Mouse (Mus musculus): ENCODE results near the gene Bcar3. TPM values are rescaled to one million over a fixed set of nuclear protein-coding genes. Genes with fewer than 3 reads are reported as not detected.
"Not testable (repeated sequence)": the region's sequence is repeated elsewhere in the genome, so short reads cannot be mapped to it uniquely, and the experiment has no call there.

Bcar3 gene
- polyA plus RNA-seq, 1 experiment from 2014 or later = 33.8 TPM

DNA sequence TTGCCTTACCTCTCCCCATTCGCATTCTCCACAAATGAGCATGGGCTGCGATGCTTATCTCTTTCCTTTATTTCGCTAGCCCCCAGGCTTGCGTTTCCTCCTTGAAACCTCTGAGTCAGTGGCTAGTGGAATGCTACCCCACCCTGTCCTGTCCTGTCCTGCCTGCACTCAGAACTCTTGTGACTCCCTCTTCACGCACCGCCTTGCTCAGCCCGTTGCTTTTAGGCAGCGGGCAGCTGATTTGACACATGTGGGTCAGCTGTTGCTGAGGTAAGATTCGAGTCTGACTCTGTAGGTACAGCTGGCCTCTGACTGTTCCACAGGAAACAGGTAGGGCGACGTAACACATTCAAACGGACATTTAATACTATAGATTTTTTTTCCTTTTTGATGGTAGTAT, 97.9 kb downstream of the Bcar3 start:
- 58% methylated on average over 12 of the region's 12 CpGs for WGBS
- no peak for TF ChIP-seq CTCF (IDR thresholded peaks at IDR 0.05; ENCODE audit: low read depth)
- Histone ChIP-seq H3K27me3 (replicated peaks; ENCODE audit: control insufficient read depth, insufficient read depth, low read length) (no peaks in the 10 kb centered on the region), H3K4me2 (replicated peaks; ENCODE audit: low read depth) (no peak overlapping the region), H3K9ac (ENCODE audit: low read depth, low read length) (no peak overlapping the region), H3K36me3 (ENCODE audit: control insufficient read depth, insufficient read depth) (no peaks in the 10 kb centered on the region), H3K27ac (ENCODE audit: low read depth, low read length) (no peak overlapping the region), H3K4me3 (ENCODE audit: low read depth, low read length) (no peak overlapping the region), H3K4me1 (replicated peaks; ENCODE audit: control insufficient read depth, insufficient read depth, low read length) (no peaks in the 10 kb centered on the region), H3K9me3 (ENCODE audit: control insufficient read depth) (no peaks in the 10 kb centered on the region)
- no peak for ATAC-seq

DNA sequence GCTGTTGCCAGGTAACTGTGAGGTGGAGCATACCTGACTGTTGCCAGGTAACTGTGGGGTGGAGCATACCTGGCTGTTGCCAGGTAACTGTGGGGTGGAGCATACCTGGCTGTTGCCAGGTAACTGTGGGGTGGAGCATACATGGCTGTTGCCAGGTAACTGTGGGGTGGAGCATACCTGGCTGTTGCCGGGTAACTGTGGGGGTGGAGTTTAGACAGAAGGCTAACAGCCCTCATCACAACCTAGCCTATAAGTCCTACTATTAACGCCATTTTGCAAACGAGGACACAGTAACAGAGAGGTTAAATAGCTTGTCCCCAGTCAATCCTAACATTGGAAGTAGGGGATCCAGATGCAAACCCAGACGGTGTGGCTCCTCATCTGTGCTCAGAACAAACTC, 99.5 kb downstream of the Bcar3 start:
- 41% methylated on average over 4 of the region's 4 CpGs for WGBS
- not testable (repeated sequence) for H3K27ac ChIP-seq (ENCODE audit: low read depth, low read length); H3K4me1 ChIP-seq (replicated peaks; ENCODE audit: control insufficient read depth, insufficient read depth, low read length); ATAC-seq; H3K36me3 ChIP-seq (ENCODE audit: control insufficient read depth, insufficient read depth); H3K27me3 ChIP-seq (replicated peaks; ENCODE audit: control insufficient read depth, insufficient read depth, low read length); H3K4me2 ChIP-seq (replicated peaks; ENCODE audit: low read depth); H3K9me3 ChIP-seq (ENCODE audit: control insufficient read depth); H3K4me3 ChIP-seq (ENCODE audit: low read depth, low read length); H3K9ac ChIP-seq (ENCODE audit: low read depth, low read length)

DNA sequence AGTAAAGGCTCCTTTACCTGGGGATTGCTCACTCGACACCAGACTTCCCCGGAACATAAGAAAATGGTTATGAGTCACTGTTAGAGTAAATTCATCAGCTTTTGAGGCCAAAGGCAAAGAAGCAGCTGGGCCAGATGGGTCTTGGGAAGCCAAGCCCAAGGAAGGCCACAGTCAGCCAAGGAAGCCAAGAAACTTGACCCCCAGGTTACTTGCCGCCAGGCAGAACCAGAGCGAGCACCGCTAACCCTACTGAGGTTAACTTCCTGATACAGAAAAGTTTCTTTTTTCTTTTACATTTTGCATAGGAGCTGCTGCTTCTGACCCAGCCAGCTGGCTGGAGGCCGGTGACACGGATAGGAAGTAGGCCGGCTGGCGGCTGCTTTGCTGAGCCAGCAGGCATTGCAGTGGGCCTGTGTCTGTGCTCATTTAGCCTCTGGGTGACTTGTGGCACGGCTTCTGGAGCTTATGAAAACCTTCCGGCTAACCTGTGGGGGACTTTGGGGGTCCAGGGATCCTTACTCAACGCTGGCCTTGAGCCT, 100.0 kb downstream of the Bcar3 start:
- no peak overlapping the region; the same call in 1 of the 2 replicates for H3K27ac ChIP-seq (ENCODE audit: low read depth, low read length)
- no peak overlapping the region for H3K4me2 ChIP-seq (replicated peaks; ENCODE audit: low read depth)
- H3K9ac ChIP-seq (ENCODE audit: low read depth, low read length) = no peak overlapping the region
- H3K27me3 ChIP-seq (replicated peaks; ENCODE audit: control insufficient read depth, insufficient read depth, low read length) = no peaks in the 10 kb centered on the region
- no peak overlapping the region for H3K4me3 ChIP-seq (ENCODE audit: low read depth, low read length)
- WGBS = 81% methylated on average over 12 of the region's 12 CpGs
- no peak for TF ChIP-seq CTCF (IDR thresholded peaks at IDR 0.05; ENCODE audit: low read depth)
- H3K36me3 ChIP-seq (ENCODE audit: control insufficient read depth, insufficient read depth) = no peaks in the 10 kb centered on the region
- ATAC-seq = no peak
- no peaks in the 10 kb centered on the region for H3K9me3 ChIP-seq (ENCODE audit: control insufficient read depth)
- H3K4me1 ChIP-seq (replicated peaks; ENCODE audit: control insufficient read depth, insufficient read depth, low read length) = no peaks in the 10 kb centered on the region

DNA sequence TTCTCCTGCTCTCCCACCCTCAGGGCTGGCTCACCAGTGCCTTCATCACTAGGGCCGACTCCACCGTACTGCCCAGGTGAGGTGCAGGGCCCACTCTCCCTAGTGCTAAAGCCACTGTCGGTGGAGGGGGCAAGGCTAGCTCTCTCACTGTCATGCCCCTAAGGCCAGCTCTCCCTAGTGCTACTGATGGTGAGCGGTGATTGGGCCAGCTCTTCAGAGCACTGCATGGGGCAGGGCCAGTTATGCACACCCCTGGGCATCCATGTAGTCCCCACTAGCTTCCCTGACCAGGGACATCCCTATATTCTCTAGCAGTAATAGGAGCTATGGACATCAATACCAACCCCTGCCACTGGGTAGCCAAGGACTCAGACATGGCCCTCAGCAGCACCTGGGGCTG, 103.0 kb downstream of the Bcar3 start:
- WGBS = 96% methylated on average over 4 of the region's 4 CpGs
- no peaks in the 10 kb centered on the region for H3K9me3 ChIP-seq (ENCODE audit: control insufficient read depth)
- ATAC-seq = no peak
- no peaks in the 10 kb centered on the region for H3K4me1 ChIP-seq (replicated peaks; ENCODE audit: control insufficient read depth, insufficient read depth, low read length)
- no peaks in the 10 kb centered on the region for H3K27me3 ChIP-seq (replicated peaks; ENCODE audit: control insufficient read depth, insufficient read depth, low read length)
- no peak overlapping the region for H3K9ac ChIP-seq (ENCODE audit: low read depth, low read length)
- no peak overlapping the region for H3K4me3 ChIP-seq (ENCODE audit: low read depth, low read length)
- H3K27ac ChIP-seq (ENCODE audit: low read depth, low read length) = no peak overlapping the region
- TF ChIP-seq CTCF (IDR thresholded peaks at IDR 0.05; ENCODE audit: low read depth) = no peak
- no peak overlapping the region for H3K4me2 ChIP-seq (replicated peaks; ENCODE audit: low read depth)
- H3K36me3 ChIP-seq (ENCODE audit: control insufficient read depth, insufficient read depth) = no peaks in the 10 kb centered on the region

DNA sequence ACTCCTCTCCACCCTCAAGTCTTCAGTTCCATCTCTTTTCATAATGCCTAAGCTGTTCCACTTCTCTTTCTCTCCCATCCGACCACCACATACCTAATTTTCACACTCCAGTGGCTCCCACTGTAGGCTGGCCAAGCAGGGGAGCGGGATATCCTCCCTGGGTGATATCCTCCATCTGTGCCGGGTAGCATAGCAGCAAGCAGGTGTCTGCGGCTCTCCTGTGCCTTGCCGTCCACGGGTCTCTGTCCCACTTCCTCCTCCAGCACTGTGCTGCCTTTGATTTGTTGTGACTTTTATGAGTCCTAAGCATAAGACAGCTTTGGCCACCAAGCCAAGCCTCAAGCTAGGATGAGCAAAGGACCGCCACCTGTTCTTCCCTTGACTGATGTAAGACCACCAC, 103.5 kb downstream of the Bcar3 start:
- ATAC-seq = no peak
- 83% methylated on average over 7 of the region's 7 CpGs for WGBS
- H3K4me1 ChIP-seq (replicated peaks; ENCODE audit: control insufficient read depth, insufficient read depth, low read length) = no peaks in the 10 kb centered on the region
- H3K36me3 ChIP-seq (ENCODE audit: control insufficient read depth, insufficient read depth) = no peaks in the 10 kb centered on the region
- H3K9me3 ChIP-seq (ENCODE audit: control insufficient read depth) = no peaks in the 10 kb centered on the region
- no peak overlapping the region for H3K9ac ChIP-seq (ENCODE audit: low read depth, low read length)
- no peak overlapping the region for H3K4me2 ChIP-seq (replicated peaks; ENCODE audit: low read depth)
- H3K27me3 ChIP-seq (replicated peaks; ENCODE audit: control insufficient read depth, insufficient read depth, low read length) = no peaks in the 10 kb centered on the region
- H3K27ac ChIP-seq (ENCODE audit: low read depth, low read length) = no peak overlapping the region
- no peak for TF ChIP-seq CTCF (IDR thresholded peaks at IDR 0.05; ENCODE audit: low read depth)
- no peak overlapping the region for H3K4me3 ChIP-seq (ENCODE audit: low read depth, low read length)

DNA sequence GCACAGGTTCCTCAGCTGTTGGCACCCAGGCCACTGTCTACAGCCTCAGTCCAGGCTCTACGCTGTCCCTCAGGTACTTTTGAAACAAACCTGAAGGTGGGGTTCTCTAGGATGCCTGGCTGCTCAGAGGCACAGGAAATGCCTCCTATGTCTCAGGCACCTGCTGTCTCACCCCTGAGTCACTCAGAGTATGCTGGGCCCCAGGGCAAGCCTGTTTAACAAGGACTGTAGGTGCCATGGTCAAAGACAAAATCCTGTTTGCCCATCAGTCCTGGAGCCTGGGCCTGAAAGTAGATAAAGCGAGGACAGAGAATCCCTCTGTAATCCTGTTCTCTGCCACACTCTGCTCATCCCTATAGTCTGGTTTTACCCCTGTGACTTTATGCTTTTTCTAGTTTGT, 107.1 kb downstream of the Bcar3 start:
- WGBS = 98% methylated on average over 2 of the region's 2 CpGs
- no peak overlapping the region for H3K4me3 ChIP-seq (ENCODE audit: low read depth, low read length)
- H3K4me1 ChIP-seq (replicated peaks; ENCODE audit: control insufficient read depth, insufficient read depth, low read length) = no peaks in the 10 kb centered on the region
- TF ChIP-seq CTCF (IDR thresholded peaks at IDR 0.05; ENCODE audit: low read depth) = no peak
- H3K9ac ChIP-seq (ENCODE audit: low read depth, low read length) = no peak overlapping the region
- no peak for ATAC-seq
- H3K36me3 ChIP-seq (ENCODE audit: control insufficient read depth, insufficient read depth) = no peaks in the 10 kb centered on the region
- H3K27me3 ChIP-seq (replicated peaks; ENCODE audit: control insufficient read depth, insufficient read depth, low read length) = no peaks in the 10 kb centered on the region
- no peaks in the 10 kb centered on the region for H3K9me3 ChIP-seq (ENCODE audit: control insufficient read depth)
- no peak overlapping the region for H3K4me2 ChIP-seq (replicated peaks; ENCODE audit: low read depth)
- no peak overlapping the region for H3K27ac ChIP-seq (ENCODE audit: low read depth, low read length)

DNA sequence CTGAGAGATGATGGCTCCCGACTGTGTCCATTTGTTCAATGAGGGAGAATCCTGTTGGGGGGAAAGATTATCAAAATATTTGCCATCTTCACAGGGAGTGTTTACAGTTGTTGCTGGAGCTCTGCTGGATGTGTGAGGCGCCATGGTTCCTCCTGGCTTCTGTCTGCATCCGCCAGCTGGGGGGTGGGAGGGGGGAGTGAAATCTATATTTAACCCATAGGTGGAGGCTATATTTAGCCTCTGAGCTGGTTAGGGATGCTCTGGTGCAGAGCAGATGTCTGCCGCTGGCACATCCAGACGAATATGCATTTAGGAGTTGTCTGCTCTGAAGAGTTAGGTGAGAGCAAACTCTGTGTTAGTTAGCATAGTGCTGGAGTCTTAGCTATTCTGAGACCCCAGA, 108.2 kb downstream of the Bcar3 start:
- no peak overlapping the region for H3K27ac ChIP-seq (ENCODE audit: low read depth, low read length)
- no peak overlapping the region for H3K4me2 ChIP-seq (replicated peaks; ENCODE audit: low read depth)
- H3K4me1 ChIP-seq (replicated peaks; ENCODE audit: control insufficient read depth, insufficient read depth, low read length) = no peaks in the 10 kb centered on the region; the same call in 1 of the 2 replicates
- H3K9ac ChIP-seq (ENCODE audit: low read depth, low read length) = no peak overlapping the region
- WGBS = 37% methylated on average over 5 of the region's 5 CpGs
- no peaks in the 10 kb centered on the region for H3K27me3 ChIP-seq (replicated peaks; ENCODE audit: control insufficient read depth, insufficient read depth, low read length)
- ATAC-seq = no peak
- H3K4me3 ChIP-seq (ENCODE audit: low read depth, low read length) = no peak overlapping the region
- H3K36me3 ChIP-seq (ENCODE audit: control insufficient read depth, insufficient read depth) = no peaks in the 10 kb centered on the region
- H3K9me3 ChIP-seq (ENCODE audit: control insufficient read depth) = no peaks in the 10 kb centered on the region
- TF ChIP-seq CTCF (IDR thresholded peaks at IDR 0.05; ENCODE audit: low read depth) = 0 out of 2 replicates have a peak, but pooled peaks have one; percentile 6

All from intestine, postnatal 0 days (tissue).